Mouse (Mus musculus): Measurements from ENCODE around the gene Dact3. TPM values are rescaled to one million over a fixed set of nuclear protein-coding genes. Genes with fewer than 3 reads are reported as not detected.

The Dact3 gene
- polyA plus RNA-seq, 1 experiment, result 1.7 TPM

- no peak overlapping the region for H3K4me3 ChIP-seq (replicated peaks; ENCODE audit: control insufficient read depth, low read depth, low read length)
- no peak overlapping the region for H3K27ac ChIP-seq (ENCODE audit: control insufficient read depth, insufficient read depth, low read depth, low read length, poor library complexity)
- TF ChIP-seq POLR2A (IDR thresholded peaks at IDR 0.05; ENCODE audit: borderline replicate concordance, control insufficient read depth, low read depth, low read length) (no peak), CTCF (IDR thresholded peaks at IDR 0.05; ENCODE audit: control insufficient read depth, insufficient read depth, low read length) (peak; percentile 24; the same call in 1 of the 2 replicates)
- no peaks in the 10 kb centered on the region for H3K4me1 ChIP-seq (ENCODE audit: control insufficient read depth, insufficient read depth, low read length)
- WGBS, result 39% methylated on average over 14 of the region's 14 CpGs
These were observed 57.8 kb downstream of the Dact3 start for GRCm38 (mm10) chr7:16932704-16933577.

Other genes with a start within 250 kb of the Dact3 start
- gene Ceacam15, start 199.6 kb upstream of the Dact3 start, polyA plus RNA-seq (2011; ENCODE audit: insufficient read depth, insufficient read length, low replicate concordance, missing spikeins), result not detected in 2 replicates
- gene Ceacam9, start 153.4 kb upstream of the Dact3 start, polyA plus RNA-seq (2011; ENCODE audit: insufficient read depth, insufficient read length, low replicate concordance, missing spikeins), result not detected in 2 replicates
- gene Ap2s1, start 136.9 kb upstream of the Dact3 start, polyA plus RNA-seq (2011; ENCODE audit: insufficient read depth, insufficient read length, low replicate concordance, missing spikeins), result 173 and 200 TPM in 2 replicates
- gene Slc1a5, start 94.0 kb upstream of the Dact3 start, polyA plus RNA-seq (2011; ENCODE audit: insufficient read depth, insufficient read length, low replicate concordance, missing spikeins), result 186 and 343 TPM in 2 replicates
- gene Strn4, start 59.4 kb upstream of the Dact3 start, polyA plus RNA-seq (2011; ENCODE audit: insufficient read depth, insufficient read length, low replicate concordance, missing spikeins), result 41.2 and 92.7 TPM in 2 replicates
- 4.7 and 7.2 TPM in 2 replicates for gene Fkrp, start 58.6 kb upstream of the Dact3 start, polyA plus RNA-seq (2011; ENCODE audit: insufficient read depth, insufficient read length, low replicate concordance, missing spikeins)
- 22.7 and 34.2 TPM in 2 replicates for gene Prkd2, start 32.4 kb upstream of the Dact3 start, polyA plus RNA-seq (2011; ENCODE audit: insufficient read depth, insufficient read length, low replicate concordance, missing spikeins)
- not detected in 2 replicates for gene Gng8, start 16.5 kb downstream of the Dact3 start, polyA plus RNA-seq (2011; ENCODE audit: insufficient read depth, insufficient read length, low replicate concordance, missing spikeins)
- 8.3 and 13.0 TPM in 2 replicates for gene Ptgir, start 31.2 kb downstream of the Dact3 start, polyA plus RNA-seq (2011; ENCODE audit: insufficient read depth, insufficient read length, low replicate concordance, missing spikeins)
- gene Calm3, start 48.8 kb downstream of the Dact3 start, polyA plus RNA-seq (2011; ENCODE audit: insufficient read depth, insufficient read length, low replicate concordance, missing spikeins), result 307 and 376 TPM in 2 replicates
- not detected in 2 replicates for gene Pnmal2, start 69.4 kb downstream of the Dact3 start, polyA plus RNA-seq (2011; ENCODE audit: insufficient read depth, insufficient read length, low replicate concordance, missing spikeins)
- gene Pnmal1, start 84.4 kb downstream of the Dact3 start, polyA plus RNA-seq (2011; ENCODE audit: insufficient read depth, insufficient read length, low replicate concordance, missing spikeins), result not detected in 2 replicates
- gene Gm42372, start 107.8 kb downstream of the Dact3 start, polyA plus RNA-seq (2011; ENCODE audit: insufficient read depth, insufficient read length, low replicate concordance, missing spikeins), result 0.77 and 1.9 TPM in 2 replicates
- gene Ccdc8, start 117.4 kb downstream of the Dact3 start, polyA plus RNA-seq (2011; ENCODE audit: insufficient read depth, insufficient read length, low replicate concordance, missing spikeins), result 1.4 and 2.5 TPM in 2 replicates
- 30.6 and 70.5 TPM in 2 replicates for gene Ppp5c, start 152.6 kb downstream of the Dact3 start, polyA plus RNA-seq (2011; ENCODE audit: insufficient read depth, insufficient read length, low replicate concordance, missing spikeins)
- 1.8 and 3.3 TPM in 2 replicates for gene Hif3a, start 187.1 kb downstream of the Dact3 start, polyA plus RNA-seq (2011; ENCODE audit: insufficient read depth, insufficient read length, low replicate concordance, missing spikeins)
- gene Psg16, start 198.7 kb downstream of the Dact3 start, polyA plus RNA-seq (2011; ENCODE audit: insufficient read depth, insufficient read length, low replicate concordance, missing spikeins), result 1.1 and 1.6 TPM in 2 replicates

All from bone marrow, adult 2 months (tissue).